9 mouse cellular contexts compared by ENCODE assay signal in the genomic region with DNA sequence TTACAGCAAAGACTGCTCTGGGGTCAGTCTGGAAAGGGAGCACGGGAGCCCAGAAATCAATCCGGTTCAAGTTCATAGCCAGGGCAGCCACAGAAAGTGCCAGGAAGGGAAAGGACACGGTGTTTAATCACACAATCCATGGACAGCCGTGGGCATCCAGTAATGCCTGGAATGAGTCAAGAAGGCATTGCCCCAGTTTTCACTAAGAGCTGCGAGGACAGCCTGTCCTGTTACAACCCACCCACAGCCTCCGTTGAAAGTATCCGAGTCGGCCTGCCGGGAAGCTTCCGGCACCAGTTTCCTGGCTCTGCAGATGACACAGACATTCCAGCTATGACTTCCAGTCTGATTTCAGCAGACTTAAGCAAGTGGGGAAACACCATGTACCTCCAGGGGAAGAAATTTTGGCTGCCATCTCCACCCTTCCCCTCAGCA. TPM values are rescaled to one million over a fixed set of nuclear protein-coding genes. Genes with fewer than 3 reads are reported as not detected.
A peak's percentile ranks its signal among the peaks of the same experiment; 100 is the strongest.
DNase-seq lines count a peak whose midpoint lies in the region; ATAC-seq lines count a peak whose summit lies in the region.
"Had no signal": no experiment of that assay in that cellular context is flagged by ENCODE, and none has a peak within 500 bp of the region (broad histone marks: within the 10 kb centered on the region; RNA-seq: fewer than 3 reads in every experiment).

No protein-coding gene starts in this region.

- intact Hi-C loops in heart, postnatal 14 days (cut with DNase I), result no loop called here

- DNase-seq in urinary bladder, adult 2 months (ENCODE audit: low spot score), result peak; percentile 25
- no peak for DNase-seq in urinary bladder, postnatal 10 days (ENCODE audit: low spot score)
- peak; percentile 68 for DNase-seq in fat pad, adult 2 months (ENCODE audit: extremely low read depth, low read depth, low spot score)
- DNase-seq in heart, postnatal 14 days, result peak; percentile 40 to 44
- no peak for DNase-seq in thymus, postnatal 36 days

- H3K4me1 ChIP-seq in limb, embryonic 12.5 days (replicated peaks), result peaks cover 23% of the 10 kb centered on the region
- H3K4me1 ChIP-seq in neural tube, embryonic 13.5 days (replicated peaks), result peaks cover 24% of the 10 kb centered on the region

- H3K27me3 ChIP-seq in limb, embryonic 12.5 days, result peaks cover 80% of the 10 kb centered on the region
- peaks cover 78% of the 10 kb centered on the region for H3K27me3 ChIP-seq in neural tube, embryonic 13.5 days

- H3K9ac ChIP-seq in limb, embryonic 12.5 days (replicated peaks), result no peak overlapping the region
- peak overlapping the region; percentile 62; the same call in 1 of the 2 replicates for H3K9ac ChIP-seq in neural tube, embryonic 13.5 days

- peak overlapping the region; percentile 45 for H3K4me3 ChIP-seq in limb, embryonic 12.5 days (replicated peaks)
- no peak overlapping the region for H3K4me3 ChIP-seq in neural tube, embryonic 13.5 days

- H3K27ac ChIP-seq in limb, embryonic 12.5 days, result no peak overlapping the region
- no peak overlapping the region for H3K27ac ChIP-seq in neural tube, embryonic 13.5 days (replicated peaks)

- no peaks in the 10 kb centered on the region for H3K36me3 ChIP-seq in limb, embryonic 12.5 days
- H3K36me3 ChIP-seq in neural tube, embryonic 13.5 days, result no peaks in the 10 kb centered on the region

- ATAC-seq in limb, embryonic 12.5 days (ENCODE audit: insufficient number of reproducible peaks, insufficient read depth, low FRiP score, low TSS enrichment, low read depth), result no peak
- no peak for ATAC-seq in neural tube, embryonic 13.5 days (ENCODE audit: low read depth)
- ATAC-seq in megakaryocyte-erythroid progenitor cell, adult 5-6 weeks (replicated peaks; ENCODE audit: low FRiP score, low TSS enrichment, poor library complexity, severe bottlenecking), result no peak

- WGBS in limb, embryonic 12.5 days, result 47% methylated on average over 10 of the region's 10 CpGs
- 40% methylated on average over 10 of the region's 10 CpGs for WGBS in neural tube, embryonic 13.5 days

- no peaks in the 10 kb centered on the region for H3K9me3 ChIP-seq in limb, embryonic 12.5 days
- H3K9me3 ChIP-seq in neural tube, embryonic 13.5 days, result no peaks in the 10 kb centered on the region

- 0 out of 2 replicates have a peak overlapping the region, but pooled peaks have one; percentile 93 for H3K4me2 ChIP-seq in limb, embryonic 12.5 days
- H3K4me2 ChIP-seq in neural tube, embryonic 13.5 days, result peak overlapping the region; percentile 83

RNA-seq across cellular contexts. Expression of a gene that starts 1.1 kb away (rescaled TPM):
- polyA plus RNA-seq in urinary bladder, adult 2 months (2012; rRNA removed), result 100.0 and 101 TPM in 2 replicates
- total RNA-seq in heart, postnatal 14 days (2021), result 10 to 100 TPM; 71.0 to 71.3 TPM
- 15.1 TPM in 2 replicates for polyA plus RNA-seq in limb, embryonic 12.5 days (2016; fragmentation: Nextera tagmentation; extraction: Ambion mirVana)
- 9.5 and 12.0 TPM in 2 replicates for polyA plus RNA-seq in neural tube, embryonic 13.5 days (2015; fragmentation: Nextera tagmentation; extraction: Ambion mirVana)
- 352 and 428 TPM in 2 replicates for total RNA-seq in megakaryocyte-erythroid progenitor cell, adult 5-6 weeks (2014; fragmentation: Nextera tagmentation)
- 400 TPM in 2 replicates for total RNA-seq in megakaryocyte-erythroid progenitor cell, adult 5-6 weeks (2017)

RNA-seq across cellular contexts. Expression of a gene that starts 7.5 kb away (rescaled TPM):
- 256 and 257 TPM in 2 replicates for polyA plus RNA-seq in urinary bladder, adult 2 months (2012; rRNA removed)
- 100 to 1,000 TPM; 388 to 401 TPM for total RNA-seq in heart, postnatal 14 days (2021)
- 43.6 and 53.6 TPM in 2 replicates for polyA plus RNA-seq in limb, embryonic 12.5 days (2016; fragmentation: Nextera tagmentation; extraction: Ambion mirVana)
- 53.8 and 55.6 TPM in 2 replicates for polyA plus RNA-seq in neural tube, embryonic 13.5 days (2015; fragmentation: Nextera tagmentation; extraction: Ambion mirVana)
- total RNA-seq in megakaryocyte-erythroid progenitor cell, adult 5-6 weeks (2014; fragmentation: Nextera tagmentation), result 524 and 583 TPM in 2 replicates
- 648 and 717 TPM in 2 replicates for total RNA-seq in megakaryocyte-erythroid progenitor cell, adult 5-6 weeks (2017)

RNA-seq across cellular contexts. Expression of a gene that starts 18.9 kb away (rescaled TPM):
- 1.6 and 3.5 TPM in 2 replicates for polyA plus RNA-seq in urinary bladder, adult 2 months (2012; rRNA removed)
- 1 to 10 TPM; 4.9 to 5.5 TPM for total RNA-seq in heart, postnatal 14 days (2021)
- 0.43 and 0.45 TPM in 2 replicates for polyA plus RNA-seq in limb, embryonic 12.5 days (2016; fragmentation: Nextera tagmentation; extraction: Ambion mirVana)
- polyA plus RNA-seq in neural tube, embryonic 13.5 days (2015; fragmentation: Nextera tagmentation; extraction: Ambion mirVana), result 99.3 and 131 TPM in 2 replicates
- not detected in 2 replicates for total RNA-seq in megakaryocyte-erythroid progenitor cell, adult 5-6 weeks (2014; fragmentation: Nextera tagmentation)
- total RNA-seq in megakaryocyte-erythroid progenitor cell, adult 5-6 weeks (2017), result not detected in 2 replicates

RNA-seq across cellular contexts. Expression of a gene that starts 34.3 kb away (rescaled TPM):
- polyA plus RNA-seq in urinary bladder, adult 2 months (2012; rRNA removed), result not detected in 2 replicates
- not detected for total RNA-seq in heart, postnatal 14 days (2021)
- polyA plus RNA-seq in limb, embryonic 12.5 days (2016; fragmentation: Nextera tagmentation; extraction: Ambion mirVana), result not detected in 2 replicates
- not detected in 2 replicates for polyA plus RNA-seq in neural tube, embryonic 13.5 days (2015; fragmentation: Nextera tagmentation; extraction: Ambion mirVana)
- not detected in 2 replicates for total RNA-seq in megakaryocyte-erythroid progenitor cell, adult 5-6 weeks (2014; fragmentation: Nextera tagmentation)
- total RNA-seq in megakaryocyte-erythroid progenitor cell, adult 5-6 weeks (2017), result not detected in 2 replicates
- polyA plus RNA-seq: cerebellum, adult 2 months had no signal

RNA-seq across cellular contexts. Expression of a gene that starts 43.0 kb away (rescaled TPM):
- polyA plus RNA-seq in urinary bladder, adult 2 months (2012; rRNA removed), result 32.1 and 36.8 TPM in 2 replicates
- 10 to 100 TPM; 17.3 to 20.2 TPM for total RNA-seq in heart, postnatal 14 days (2021)
- 114 TPM in 2 replicates for polyA plus RNA-seq in limb, embryonic 12.5 days (2016; fragmentation: Nextera tagmentation; extraction: Ambion mirVana)
- polyA plus RNA-seq in neural tube, embryonic 13.5 days (2015; fragmentation: Nextera tagmentation; extraction: Ambion mirVana), result 56.1 and 59.9 TPM in 2 replicates
- 66.6 and 86.4 TPM in 2 replicates for total RNA-seq in megakaryocyte-erythroid progenitor cell, adult 5-6 weeks (2014; fragmentation: Nextera tagmentation)
- total RNA-seq in megakaryocyte-erythroid progenitor cell, adult 5-6 weeks (2017), result 55.1 and 69.6 TPM in 2 replicates

Comparison
In these comparisons a context has a peak if more than half of its experiments do, and no peak if none do; other contexts are left out.
1. DNase-seq: peak in urinary bladder, adult 2 months (single experiment), fat pad, adult 2 months (single experiment) and heart, postnatal 14 days (2 of 2); none in urinary bladder, postnatal 10 days (single experiment) and thymus, postnatal 36 days (0 of 2).
2. RNA of a gene that starts 18.9 kb away (polyA plus RNA-seq): 99.3 to 131 TPM in neural tube, embryonic 13.5 days; 1.6 to 3.5 TPM in urinary bladder, adult 2 months and 0.43 to 0.45 TPM in limb, embryonic 12.5 days; every median in the first group is over 10 times any median in the second.